ENCODE assay signal across 8 mouse cellular contexts in genomic region chrX:93299046-93299626, GRCm38 (mm10). TPM values are rescaled to one million over a fixed set of nuclear protein-coding genes. Genes with fewer than 3 reads are reported as not detected.
DNase-seq lines count a peak whose midpoint lies in the region; ATAC-seq and TF ChIP-seq lines count a peak whose summit lies in the region.

No protein-coding gene starts in this region.

- no peak overlapping the region for H3K27ac ChIP-seq in embryonic facial prominence, embryonic 14.5 days (replicated peaks; ENCODE audit: low read depth, low read length)
- no peak overlapping the region for H3K27ac ChIP-seq in hindbrain, postnatal 0 days
- H3K27ac ChIP-seq in midbrain, postnatal 0 days (ENCODE audit: low read depth, low read length), result no peak overlapping the region

- H3K27me3 ChIP-seq in embryonic facial prominence, embryonic 14.5 days (replicated peaks; ENCODE audit: control insufficient read depth, insufficient read depth, low read length), result peaks cover 94% of the 10 kb centered on the region
- H3K27me3 ChIP-seq in hindbrain, postnatal 0 days (ENCODE audit: insufficient read depth, low read length), result peaks cover 46% of the 10 kb centered on the region
- peaks cover 33% of the 10 kb centered on the region for H3K27me3 ChIP-seq in midbrain, postnatal 0 days (ENCODE audit: insufficient read depth, low read length)

- DNase-seq in layer of hippocampus, postnatal 10 days (ENCODE audit: low spot score in 2 of 2), result peak; percentile 29 to 48
- DNase-seq in layer of hippocampus, postnatal 14 days (ENCODE audit: low spot score in 2 of 2), result no peak
- no peak for DNase-seq in embryonic facial prominence, embryonic 14.5 days (ENCODE audit: low spot score)
- no peak for DNase-seq in hindbrain, postnatal 0 days (ENCODE audit: low spot score)
- DNase-seq in midbrain, postnatal 0 days (ENCODE audit: low spot score), result no peak
- no peak for DNase-seq in frontal cortex, postnatal 36 days (ENCODE audit: low spot score in 2 of 2)
- DNase-seq in gastrocnemius, adult 8-10 months (ENCODE audit: low spot score in 2 of 2), result no peak
- DNase-seq in cerebellum, postnatal 4 days (ENCODE audit: low spot score in 2 of 2), result no peak

- TF ChIP-seq CTCF in hindbrain, postnatal 0 days (IDR thresholded peaks at IDR 0.05; ENCODE audit: low read depth), result no peak
- TF ChIP-seq CTCF in midbrain, postnatal 0 days (IDR thresholded peaks at IDR 0.05), result no peak

- H3K4me3 ChIP-seq in embryonic facial prominence, embryonic 14.5 days (ENCODE audit: low read depth, low read length), result peak overlapping the region; percentile 23
- peak overlapping the region; percentile 23 for H3K4me3 ChIP-seq in hindbrain, postnatal 0 days (ENCODE audit: low read length)
- H3K4me3 ChIP-seq in midbrain, postnatal 0 days (ENCODE audit: low read depth, low read length), result peak overlapping the region; percentile 6; the same call in 1 of the 2 replicates

- no peak overlapping the region for H3K9ac ChIP-seq in embryonic facial prominence, embryonic 14.5 days (ENCODE audit: low read depth, low read length)
- H3K9ac ChIP-seq in hindbrain, postnatal 0 days (replicated peaks; ENCODE audit: low read length), result no peak overlapping the region
- H3K9ac ChIP-seq in midbrain, postnatal 0 days (replicated peaks; ENCODE audit: low read length, poor library complexity, severe bottlenecking), result no peak overlapping the region

- 17% methylated on average over 41 of the region's 43 CpGs for WGBS in embryonic facial prominence, embryonic 14.5 days
- WGBS in hindbrain, postnatal 0 days, result 20% methylated on average over 41 of the region's 43 CpGs
- WGBS in midbrain, postnatal 0 days, result 28% methylated on average over 31 of the region's 43 CpGs

- no peaks in the 10 kb centered on the region for H3K4me1 ChIP-seq in embryonic facial prominence, embryonic 14.5 days (ENCODE audit: control insufficient read depth, insufficient read depth, low read length)
- H3K4me1 ChIP-seq in hindbrain, postnatal 0 days (ENCODE audit: insufficient read depth, low read length), result no peaks in the 10 kb centered on the region
- H3K4me1 ChIP-seq in midbrain, postnatal 0 days (ENCODE audit: insufficient read depth, low read length), result no peaks in the 10 kb centered on the region

- H3K9me3 ChIP-seq in embryonic facial prominence, embryonic 14.5 days (ENCODE audit: control insufficient read depth, low read length), result no peaks in the 10 kb centered on the region
- H3K9me3 ChIP-seq in hindbrain, postnatal 0 days (ENCODE audit: low read length), result no peaks in the 10 kb centered on the region
- no peaks in the 10 kb centered on the region for H3K9me3 ChIP-seq in midbrain, postnatal 0 days (ENCODE audit: low read length)

- peak overlapping the region; percentile 49 for H3K4me2 ChIP-seq in embryonic facial prominence, embryonic 14.5 days (ENCODE audit: low read depth, low read length)
- H3K4me2 ChIP-seq in hindbrain, postnatal 0 days (ENCODE audit: low read depth, low read length), result peak overlapping the region; percentile 38
- peak overlapping the region; percentile 15; the same call in 1 of the 2 replicates for H3K4me2 ChIP-seq in midbrain, postnatal 0 days (ENCODE audit: low read depth, low read length, poor library complexity, severe bottlenecking)

- no peaks in the 10 kb centered on the region for H3K36me3 ChIP-seq in embryonic facial prominence, embryonic 14.5 days (ENCODE audit: control insufficient read depth, insufficient read depth, low read length)
- H3K36me3 ChIP-seq in hindbrain, postnatal 0 days (ENCODE audit: insufficient read depth, low read length), result no peaks in the 10 kb centered on the region
- H3K36me3 ChIP-seq in midbrain, postnatal 0 days (ENCODE audit: insufficient read depth, low read length), result no peaks in the 10 kb centered on the region

- ATAC-seq in embryonic facial prominence, embryonic 14.5 days (ENCODE audit: low read depth), result no peak
- ATAC-seq in hindbrain, postnatal 0 days, result 0 out of 2 replicates have a peak, but pooled peaks have one; percentile 57
- ATAC-seq in midbrain, postnatal 0 days (ENCODE audit: low FRiP score), result no peak

RNA-seq across cellular contexts. Expression of gene Arx, which starts 12.9 kb away (rescaled TPM):
- 10 to 100 TPM; 20.7 to 22.9 TPM for total RNA-seq in layer of hippocampus, postnatal 10 days (2021)
- total RNA-seq in layer of hippocampus, postnatal 14 days (2021), result 10 to 100 TPM; 14.8 to 16.8 TPM
- polyA plus RNA-seq in embryonic facial prominence, embryonic 14.5 days (2014; fragmentation: Nextera tagmentation; extraction: Ambion mirVana), result 0.87 and 1.3 TPM in 2 replicates
- 1.3 and 2.0 TPM in 2 replicates for total RNA-seq in hindbrain, postnatal 0 days (2014; rRNA removed)
- polyA plus RNA-seq in hindbrain, postnatal 0 days (2015; fragmentation: Nextera tagmentation; extraction: Ambion mirVana), result 0.45 and 0.66 TPM in 2 replicates
- total RNA-seq in midbrain, postnatal 0 days (2014; rRNA removed), result 1.5 and 3.5 TPM in 2 replicates
- polyA plus RNA-seq in midbrain, postnatal 0 days (2015; fragmentation: Nextera tagmentation; extraction: Ambion mirVana), result 1.8 and 3.7 TPM in 2 replicates
- under 1 TPM; 0.27 to 0.44 (median 0.34) TPM for total RNA-seq in gastrocnemius, adult 8-10 months (2022)

Comparison
In these comparisons a context has a peak if more than half of its experiments do, and no peak if none do; other contexts are left out.
1. DNase-seq: peak in layer of hippocampus, postnatal 10 days (2 of 2); none in layer of hippocampus, postnatal 14 days (0 of 2), embryonic facial prominence, embryonic 14.5 days (single experiment), hindbrain, postnatal 0 days (single experiment), midbrain, postnatal 0 days (single experiment), frontal cortex, postnatal 36 days (0 of 2), gastrocnemius, adult 8-10 months (0 of 2) and cerebellum, postnatal 4 days (0 of 2).
2. Peak in every context shown above with its lines, with median percentiles within 50 percentile points of each other: H3K4me2 ChIP-seq and H3K4me3 ChIP-seq.